Mouse (Mus musculus) forelimb bud, embryonic 11.5 days (tissue): ENCODE data around the gene Cdc26.

Experiments
- DNase-seq: peaks from one replicate; pipeline ENCODE4 v3.0.0-alpha.2; 2012; ENCODE audit warnings: low read depth, low spot score

Cdc26 gene

GRCm38 (mm10) chr4:62398956-62399355 lies 9.5 kb downstream of the Cdc26 start:
- DNase-seq = no peak

- DNase-seq = no peak
These were observed 10.7 kb downstream of the Cdc26 start for GRCm38 (mm10) chr4:62397616-62398365.

GRCm38 (mm10) chr4:62395806-62396205 lies 12.6 kb downstream of the Cdc26 start:
- no peak for DNase-seq

GRCm38 (mm10) chr4:62393459-62393858 lies 15.0 kb downstream of the Cdc26 start:
- no peak for DNase-seq

- no peak for DNase-seq
These were observed 16.6 kb downstream of the Cdc26 start for GRCm38 (mm10) chr4:62391892-62392291.

GRCm38 (mm10) chr4:62389592-62390512 lies 18.6 kb downstream of the Cdc26 start:
- DNase-seq = no peak

- no peak for DNase-seq
These were observed 23.0 kb downstream of the Cdc26 start for GRCm38 (mm10) chr4:62385439-62385838.

- DNase-seq = no peak
These were observed 24.3 kb downstream of the Cdc26 start for GRCm38 (mm10) chr4:62384159-62384558.

GRCm38 (mm10) chr4:62383752-62384151 lies 24.7 kb downstream of the Cdc26 start:
- DNase-seq = no peak

- DNase-seq = no peak
These were observed 25.2 kb downstream of the Cdc26 start for GRCm38 (mm10) chr4:62383207-62383606.

GRCm38 (mm10) chr4:62379724-62380381 lies 28.6 kb downstream of the Cdc26 start:
- no peak for DNase-seq

GRCm38 (mm10) chr4:62376123-62376522 lies 32.3 kb downstream of the Cdc26 start:
- DNase-seq = no peak

- no peak for DNase-seq
These were observed 34.1 kb downstream of the Cdc26 start for GRCm38 (mm10) chr4:62374342-62374741.

- no peak for DNase-seq
These were observed 34.8 kb downstream of the Cdc26 start for GRCm38 (mm10) chr4:62373668-62374067.

- DNase-seq = no peak
These were observed 35.5 kb downstream of the Cdc26 start for GRCm38 (mm10) chr4:62372818-62373520.

- no peak for DNase-seq
These were observed 36.0 kb downstream of the Cdc26 start for GRCm38 (mm10) chr4:62372410-62372809.

GRCm38 (mm10) chr4:62369091-62369490 lies 39.4 kb downstream of the Cdc26 start:
- DNase-seq = no peak

- no peak for DNase-seq
These were observed 40.9 kb downstream of the Cdc26 start for GRCm38 (mm10) chr4:62367586-62367985.

- DNase-seq = no peak
These were observed 42.2 kb downstream of the Cdc26 start for GRCm38 (mm10) chr4:62366291-62366690.

- DNase-seq = no peak
These were observed 44.1 kb downstream of the Cdc26 start for GRCm38 (mm10) chr4:62364299-62364698.

- no peak for DNase-seq
These were observed 46.0 kb downstream of the Cdc26 start for GRCm38 (mm10) chr4:62362437-62362836.
